Mouse (Mus musculus) MEL (cell line): ENCODE results near the gene D16Ertd472e. TPM values are rescaled to one million over a fixed set of nuclear protein-coding genes. Genes with fewer than 3 reads are reported as not detected.

ENCODE experiments used
- DNase-seq: peaks from one replicate; pipeline ENCODE4 v3.0.0; 2011; ENCODE audit warnings: low read depth, low spot score
- H3K27ac ChIP-seq: 2 replicates; pipeline ENCODE4 v1.5.1; 2012; ENCODE audit warnings: low read depth, mild to moderate bottlenecking, control low read depth, low read length, moderate library complexity; ENCODE audit not compliant: control insufficient read depth
- H3K27me3 ChIP-seq, 2 experiments: fragments of 150-350 bp in 1 of 2; sonication (generic) in 1 of 2; 2 replicates each; pipeline ENCODE4 v1.6.1; 2012; ENCODE audit warnings: low read length in 2 of 2, mild to moderate bottlenecking in 2 of 2, improper control_type of control experiment in 1 of 2, moderate library complexity in 1 of 2; ENCODE audit not compliant: insufficient read depth in 2 of 2, control insufficient read depth in 1 of 2
- H3K36me3 ChIP-seq, 2 experiments: 2 replicates each; pipeline ENCODE4 v1.6.1; 2012 to 2014; ENCODE audit warnings: low read length in 2 of 2, improper control_type of control experiment in 1 of 2, inconsistent platforms in 1 of 2, mild to moderate bottlenecking in 1 of 2; ENCODE audit not compliant: insufficient read depth in 2 of 2, control insufficient read depth in 1 of 2
- H3K4me1 ChIP-seq, 2 experiments: fragments of 150-350 bp in 1 of 2; sonication (generic) in 1 of 2; 2 replicates each; pipeline ENCODE4 v1.6.1; 2012; ENCODE audit warnings: low read length in 2 of 2, improper control_type of control experiment in 1 of 2, mild to moderate bottlenecking in 1 of 2; ENCODE audit not compliant: insufficient read depth in 2 of 2, control insufficient read depth in 1 of 2
- H3K4me3 ChIP-seq, 2 experiments: fragments of 150-350 bp in 1 of 2; sonication (generic) in 1 of 2; 2 replicates each; pipeline ENCODE4 v1.5.1; 2012; ENCODE audit warnings: low read depth in 2 of 2, low read length in 2 of 2, mild to moderate bottlenecking in 2 of 2, moderate library complexity in 2 of 2, control low read depth in 1 of 2, improper control_type of control experiment in 1 of 2; ENCODE audit not compliant: control insufficient read depth in 1 of 2, insufficient read depth in 1 of 2
- H3K79me2 ChIP-seq: 2 replicates; pipeline ENCODE4 v1.6.1; 2012; ENCODE audit warnings: mild to moderate bottlenecking, low read length, moderate library complexity; ENCODE audit not compliant: control insufficient read depth, poor library complexity, insufficient read depth
- H3K9ac ChIP-seq: 2 replicates; pipeline ENCODE4 v1.6.1; 2012; ENCODE audit warnings: low read depth, mild to moderate bottlenecking, control low read depth, low read length, moderate library complexity; ENCODE audit not compliant: control insufficient read depth, poor library complexity, severe bottlenecking
- H3K9me3 ChIP-seq: fragments of 150-350 bp; sonication (generic); replicated peaks from 2 replicates; pipeline ENCODE4 v1.6.1; 2012; ENCODE audit warnings: mild to moderate bottlenecking, low read length, improper control_type of control experiment, moderate library complexity; ENCODE audit not compliant: insufficient read depth
- CHD1 ChIP-seq: IDR thresholded peaks from 2 replicates; pipeline ENCODE4 v1.6.1; 2012; ENCODE audit warnings: low read depth, mild to moderate bottlenecking, inconsistent platforms, low read length, improper control_type of control experiment
- CHD2 ChIP-seq: IDR thresholded peaks from 2 replicates; pipeline ENCODE4 v1.6.1; 2011; ENCODE audit warnings: low read length, improper control_type of control experiment
- E2F4 ChIP-seq: IDR thresholded peaks from 2 replicates; pipeline ENCODE4 v1.6.1; 2011; ENCODE audit warnings: low read depth, low read length, improper control_type of control experiment, borderline replicate concordance
- ELF1 ChIP-seq: IDR thresholded peaks from 2 replicates; pipeline ENCODE4 v1.6.1; 2014; ENCODE audit warnings: low read depth, mild to moderate bottlenecking, inconsistent platforms, low read length, improper control_type of control experiment, moderate library complexity
- MXI1 ChIP-seq: IDR thresholded peaks from 2 replicates; pipeline ENCODE4 v1.6.1; 2011; ENCODE audit warnings: mild to moderate bottlenecking, low read depth, low read length, improper control_type of control experiment
- MYB ChIP-seq: IDR thresholded peaks from 2 replicates; pipeline ENCODE4 v1.6.1; 2011; ENCODE audit warnings: mild to moderate bottlenecking, low read depth, low read length, improper control_type of control experiment
- NELFE ChIP-seq: IDR thresholded peaks from 2 replicates; pipeline ENCODE4 v1.6.1; 2011; ENCODE audit warnings: low read depth, low read length, improper control_type of control experiment
- NRF1 ChIP-seq: IDR thresholded peaks from 2 replicates; pipeline ENCODE4 v1.6.1; 2014; ENCODE audit warnings: low read depth, mild to moderate bottlenecking, inconsistent platforms, low read length, improper control_type of control experiment, moderate library complexity; ENCODE audit not compliant: poor library complexity, insufficient read depth, severe bottlenecking
- POLR2A ChIP-seq, 2 experiments: IDR thresholded peaks; 2 replicates each; pipeline ENCODE4 v1.6.1; 2011 to 2012; ENCODE audit warnings: low read length in 2 of 2, mild to moderate bottlenecking in 2 of 2, control low read depth in 1 of 2, improper control_type of control experiment in 1 of 2, low read depth in 1 of 2, moderate library complexity in 1 of 2; ENCODE audit not compliant: control insufficient read depth in 1 of 2, insufficient read depth in 1 of 2, poor library complexity in 1 of 2
- RCOR1 ChIP-seq: IDR thresholded peaks from 2 replicates; pipeline ENCODE4 v1.6.1; 2012; ENCODE audit warnings: low read depth, mild to moderate bottlenecking, inconsistent platforms, low read length, improper control_type of control experiment
- TBP ChIP-seq: IDR thresholded peaks from 2 replicates; pipeline ENCODE4 v1.8.0; 2011; ENCODE audit warnings: low read depth, low read length, improper control_type of control experiment
- TCF12 ChIP-seq: IDR thresholded peaks from 2 replicates; pipeline ENCODE4 v1.6.1; 2014; ENCODE audit warnings: low read depth, mild to moderate bottlenecking, inconsistent platforms, low read length, improper control_type of control experiment, moderate library complexity
- USF1 ChIP-seq: IDR thresholded peaks from 2 replicates; pipeline ENCODE4 v1.6.1; 2014; ENCODE audit warnings: low read depth, mild to moderate bottlenecking, inconsistent platforms, low read length, improper control_type of control experiment, moderate library complexity
- ZC3H11A ChIP-seq: IDR thresholded peaks from 2 replicates; pipeline ENCODE4 v1.6.1; 2012; ENCODE audit warnings: low read depth, mild to moderate bottlenecking, inconsistent platforms, low read length, improper control_type of control experiment
- ZMIZ1 ChIP-seq: IDR thresholded peaks from 2 replicates; pipeline ENCODE4 v1.6.1; 2012; ENCODE audit warnings: low read depth, mild to moderate bottlenecking, inconsistent platforms, low read length, improper control_type of control experiment, moderate library complexity
- ZNF384 ChIP-seq: IDR thresholded peaks from 2 replicates; pipeline ENCODE4 v1.6.1; 2012; ENCODE audit warnings: low read depth, mild to moderate bottlenecking, inconsistent platforms, low read length, improper control_type of control experiment
- polyA plus RNA-seq, 2 experiments: library from polyadenylated mRNA; stranded (reverse) in 1 of 2; unstranded in 1 of 2; fragments of >175 nt in 1 of 2; fragments of >200 nt in 1 of 2; gene quantifications; 2 replicates each; pipeline versions ENCODE4 v1.2.1 to v1.2.4; 2012; ENCODE audit warnings: low replicate concordance in 2 of 2, low read depth in 1 of 2; ENCODE audit not compliant: insufficient read length in 2 of 2, insufficient read depth in 1 of 2, missing spikeins in 1 of 2
- total RNA-seq: library from RNA; depleted of rRNA; stranded (reverse); fragments of 300-350 nt; gene quantifications from 2 replicates; pipeline ENCODE4 v1.2.3, GENCODE M21; 2012

The D16Ertd472e gene
- total and polyA plus RNA-seq, 3 experiments, result 23.0 to 30.4 (median 23.6) TPM

- TF ChIP-seq ZMIZ1, result peak; percentile 68; the same call in 1 of the 2 replicates
- TF ChIP-seq MXI1, result peak; percentile 55; the same call in 1 of the 2 replicates
- no peak for TF ChIP-seq ELF1
Measured at GRCm38 (mm10) chr16:78576478-78577084, at the start of gene D16Ertd472e (continued).

- H3K9ac ChIP-seq, result no peak overlapping the region
- H3K79me2 ChIP-seq, result no peaks in the 10 kb centered on the region
- H3K4me3 ChIP-seq, result no peak overlapping the region
- H3K27me3 ChIP-seq, result no peaks in the 10 kb centered on the region; a peak in 1 of 4 replicates
- no peak overlapping the region for H3K27ac ChIP-seq
- H3K9me3 ChIP-seq, result no peaks in the 10 kb centered on the region
- TF ChIP-seq USF1 (no peak), NELFE (no peak), MYB (no peak), CHD1 (no peak), POLR2A (IDR thresholded peaks at IDR 0.05; ENCODE audit: control insufficient read depth in 1 of 2, insufficient read depth in 1 of 2, low read depth in 1 of 2, low read length in 2 of 2, poor library complexity in 1 of 2) (no peak)
- no peaks in the 10 kb centered on the region for H3K36me3 ChIP-seq
- H3K4me1 ChIP-seq, result no peaks in the 10 kb centered on the region
- no peak for DNase-seq
Measured at GRCm38 (mm10) chr16:78622755-78623154, 46.2 kb upstream of the D16Ertd472e start.

GRCm38 (mm10) chr16:78619386-78619785, 42.9 kb upstream of the D16Ertd472e start:
- no peak overlapping the region for H3K4me3 ChIP-seq
- TF ChIP-seq NRF1 (no peak), RCOR1 (no peak), TBP (no peak), ZNF384 (no peak), CHD1 (no peak), E2F4 (no peak), CHD2 (no peak), TCF12 (no peak), ZC3H11A (no peak)
- TF ChIP-seq, all 39 proteins: peak for 0
- DNase-seq, result peak; percentile 25
- Histone ChIP-seq H3K36me3 (no peaks in the 10 kb centered on the region), H3K4me1 (no peaks in the 10 kb centered on the region), H3K9ac (no peak overlapping the region), H3K27ac (no peak overlapping the region), H3K27me3 (no peaks in the 10 kb centered on the region), H3K9me3 (no peaks in the 10 kb centered on the region), H3K79me2 (no peaks in the 10 kb centered on the region)
